Mouse (Mus musculus) left cerebral cortex, adult 11 months (tissue): Measurements from ENCODE around the gene Smyd2.

ENCODE experiments used
- DNase-seq: peaks from one replicate; pipeline ENCODE4 v3.0.0; 2022; ENCODE audit warnings: low spot score

Smyd2 gene

GRCm38 (mm10) chr1:189921818-189922592 is at the start of gene Smyd2:
TSS of gene Smyd2 (minus strand) at chr1:189922363.
- DNase-seq, result peak; percentile 37

GRCm38 (mm10) chr1:189970381-189970780 is 48.2 kb upstream of the Smyd2 start:
- no peak for DNase-seq

GRCm38 (mm10) chr1:189968027-189968426 is 45.9 kb upstream of the Smyd2 start:
- no peak for DNase-seq

- peak; percentile 42 for DNase-seq
Observed at GRCm38 (mm10) chr1:189960481-189960880, 38.3 kb upstream of the Smyd2 start.

DNA sequence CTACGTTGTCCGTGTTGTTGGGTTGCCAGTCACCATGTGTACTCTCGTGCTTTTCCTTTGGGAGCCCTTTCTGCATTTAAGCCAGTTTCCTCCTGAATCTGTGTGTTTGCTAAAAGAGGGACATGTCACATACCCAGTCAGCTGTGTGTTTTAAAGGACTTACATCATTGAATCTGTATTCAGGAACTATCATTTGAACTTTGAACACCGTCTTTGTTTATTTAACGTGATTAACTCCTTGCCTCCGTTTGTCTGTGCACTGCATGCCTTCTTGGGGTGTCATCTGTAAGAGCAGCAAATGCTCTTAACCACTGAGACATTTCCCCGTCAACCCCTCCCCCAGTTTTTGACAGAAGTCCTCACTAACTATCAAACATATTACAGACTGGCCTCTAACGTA is 37.6 kb upstream of the Smyd2 start:
- no peak for DNase-seq

GRCm38 (mm10) chr1:189951861-189952260 is 29.7 kb upstream of the Smyd2 start:
- no peak for DNase-seq

- no peak for DNase-seq
Observed at GRCm38 (mm10) chr1:189947411-189947810, 25.2 kb upstream of the Smyd2 start.

GRCm38 (mm10) chr1:189946126-189946525 is 24.0 kb upstream of the Smyd2 start:
- DNase-seq, result no peak

GRCm38 (mm10) chr1:189941786-189942185 is 19.6 kb upstream of the Smyd2 start:
- DNase-seq, result no peak

- no peak for DNase-seq
Observed at GRCm38 (mm10) chr1:189936436-189937105, 14.4 kb upstream of the Smyd2 start.

DNA sequence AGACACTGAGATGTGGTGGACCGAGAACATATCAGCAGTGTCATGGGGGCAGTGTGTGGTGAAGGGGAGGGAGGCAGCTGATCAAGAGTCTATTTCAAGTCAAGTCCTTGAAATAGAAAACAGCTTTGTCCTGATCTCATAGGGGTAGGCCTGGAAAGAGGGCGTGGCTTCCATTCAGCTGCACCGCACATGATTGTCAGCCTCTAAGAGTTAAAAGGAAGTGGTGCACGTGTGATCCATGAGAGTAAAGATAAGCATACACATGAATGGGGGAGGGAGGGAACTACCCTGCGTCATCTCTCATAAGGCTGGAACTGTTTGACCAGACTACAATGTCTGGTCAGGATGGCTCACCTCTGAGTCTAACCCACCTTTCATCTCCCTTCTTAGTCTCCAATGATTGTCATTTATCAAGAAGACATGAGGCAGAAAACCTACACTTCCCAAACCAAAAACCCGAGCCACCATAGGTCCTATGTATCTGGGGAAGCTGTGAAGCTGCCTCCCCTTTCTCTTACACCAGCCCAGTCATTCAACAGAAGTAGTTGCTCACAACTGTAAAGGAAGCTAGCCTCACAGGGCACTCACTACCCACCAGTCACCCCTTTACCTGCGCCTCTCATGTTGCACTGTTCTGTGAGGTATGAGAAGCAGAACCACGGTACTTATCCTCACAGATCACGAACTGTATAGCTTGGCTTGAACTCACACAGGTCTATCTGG is 11.5 kb upstream of the Smyd2 start:
- DNase-seq, result no peak

- no peak for DNase-seq
Observed at GRCm38 (mm10) chr1:189932976-189933375, 10.8 kb upstream of the Smyd2 start.

GRCm38 (mm10) chr1:189932190-189932589 is 10.0 kb upstream of the Smyd2 start:
- DNase-seq, result no peak

DNA sequence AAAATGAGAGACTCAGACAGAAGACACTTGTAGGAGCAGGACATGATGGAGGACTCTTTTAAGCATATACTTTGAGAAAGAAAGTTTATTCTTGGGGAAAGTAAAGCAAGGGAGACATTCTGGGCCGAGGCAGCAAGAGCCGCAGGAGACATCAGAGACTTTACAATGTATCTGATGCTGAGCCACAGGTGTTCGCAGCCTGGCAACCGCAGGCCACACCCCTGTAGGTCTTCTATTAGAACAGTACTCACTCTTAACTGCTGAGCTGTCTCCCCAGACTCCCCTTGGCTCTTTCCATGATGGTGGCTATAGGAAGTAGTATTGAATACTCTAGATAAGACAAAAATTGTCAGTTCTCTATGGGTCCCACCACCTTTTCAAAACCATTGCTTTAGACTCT is 7.7 kb upstream of the Smyd2 start:
- DNase-seq, result no peak

GRCm38 (mm10) chr1:189927644-189928043 is 5.5 kb upstream of the Smyd2 start:
- no peak for DNase-seq

- DNase-seq, result no peak
Observed at GRCm38 (mm10) chr1:189926279-189926678, 4.1 kb upstream of the Smyd2 start.

DNA sequence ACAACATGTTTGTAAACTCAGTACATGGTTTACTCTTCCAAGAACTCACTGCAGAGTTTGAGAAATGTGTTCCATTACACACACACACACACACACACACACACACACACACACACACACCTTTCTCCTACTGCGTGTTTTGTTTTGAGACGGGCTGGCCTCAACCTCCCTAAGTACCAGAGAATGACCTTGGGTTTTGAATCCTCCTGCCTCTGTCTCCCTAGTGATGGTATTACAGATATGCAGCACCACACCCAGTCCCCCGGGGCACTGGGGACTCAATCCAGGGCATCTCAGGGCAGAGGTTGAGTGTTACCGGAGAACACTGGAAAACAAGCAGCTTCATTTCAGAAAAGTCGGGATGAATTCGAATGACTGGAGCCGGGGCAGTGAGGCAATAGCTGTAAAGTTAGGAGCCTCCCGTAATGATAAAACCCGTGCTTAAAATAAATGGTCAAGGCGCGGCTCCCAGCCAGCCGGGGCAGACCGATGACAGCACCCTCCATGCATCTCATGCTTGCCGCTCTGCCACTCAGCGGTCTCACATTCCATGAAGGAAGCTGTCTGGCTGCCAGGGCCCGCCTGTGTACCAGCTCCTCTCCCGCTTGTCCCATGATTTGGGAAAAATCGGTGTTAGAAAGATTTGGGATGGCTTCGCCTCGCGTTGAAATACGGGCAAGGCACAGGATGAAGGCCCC is 1.9 kb upstream of the Smyd2 start:
- DNase-seq, result no peak

- no peak for DNase-seq
Observed at GRCm38 (mm10) chr1:189923157-189923556, 994 bp upstream of the Smyd2 start.

- no peak for DNase-seq
Observed at GRCm38 (mm10) chr1:189922721-189923120, 558 bp upstream of the Smyd2 start.

GRCm38 (mm10) chr1:189921568-189921817 is 670 bp downstream of the Smyd2 start:
- DNase-seq, result no peak

GRCm38 (mm10) chr1:189920701-189921567 is 1.2 kb downstream of the Smyd2 start:
- no peak for DNase-seq

- DNase-seq, result peak; percentile 50
Observed at GRCm38 (mm10) chr1:189919756-189920155, 2.4 kb downstream of the Smyd2 start.
